Mouse (Mus musculus): ENCODE results near the gene Ifi204. TPM values are rescaled to one million over a fixed set of nuclear protein-coding genes. Genes with fewer than 3 reads are reported as not detected.

Gene Ifi204
- total RNA-seq, 1 experiment: 0.58 TPM

- TF ChIP-seq MAFK (IDR thresholded peaks at IDR 0.05; ENCODE audit: insufficient read depth, low read depth, low read length) (no peak), HCFC1 (IDR thresholded peaks at IDR 0.05; ENCODE audit: borderline replicate concordance, insufficient read depth, low read length) (no peak), ZC3H11A (IDR thresholded peaks at IDR 0.05; ENCODE audit: borderline replicate concordance, low read depth, low read length) (no peak), ZNF384 (IDR thresholded peaks at IDR 0.05; ENCODE audit: low read depth, low read length) (no peak), CHD2 (IDR thresholded peaks at IDR 0.05; ENCODE audit: low read depth, low read length) (no peak)
- in situ Hi-C loops (cut with MboI; ENCODE audit: low sequenced_read_pairs in 2 of 2, unreplicated experiment in 2 of 2): no loop called here
- Histone ChIP-seq H3K27ac (ENCODE audit: insufficient read depth, low read depth, low read length, poor library complexity, severe bottlenecking) (no peak overlapping the region), H3K4me3 (ENCODE audit: insufficient read depth in 1 of 2, low read depth in 1 of 2, low read length in 2 of 2, poor library complexity in 1 of 2, severe bottlenecking in 1 of 2) (no peak overlapping the region), H3K4me1 (ENCODE audit: control insufficient read depth in 2 of 2, insufficient read depth in 2 of 2, low read length in 2 of 2, poor library complexity in 1 of 2) (no peaks in the 10 kb centered on the region), H3K9me3 (ENCODE audit: control insufficient read depth, insufficient read depth, low read depth, low read length) (no peaks in the 10 kb centered on the region), H3K9ac (ENCODE audit: insufficient read depth, low read depth, low read length, poor library complexity, severe bottlenecking) (no peak overlapping the region), H3K36me3 (ENCODE audit: control insufficient read depth, insufficient read depth, low read length, poor library complexity, severe bottlenecking) (no peaks in the 10 kb centered on the region)
- no peak for DNase-seq (ENCODE audit: low read depth, low spot score)
These were observed 33.5 kb downstream of the Ifi204 start for GRCm38 (mm10) chr1:173733219-173733618.

Other genes starting within 250 kb of the Ifi204 start
- gene Ifi214, start 231.0 kb downstream of the Ifi204 start, total RNA-seq (2012; rRNA removed): not detected in 2 replicates
- gene Ifi213, start 167.7 kb downstream of the Ifi204 start, total RNA-seq (2012; rRNA removed): 0.13 TPM in 1 of 2 replicates, not detected in the other
- not detected in 2 replicates for gene Ifi209, start 136.0 kb downstream of the Ifi204 start, total RNA-seq (2012; rRNA removed)
- not detected in 2 replicates for gene Ifi208, start 93.3 kb downstream of the Ifi204 start, total RNA-seq (2012; rRNA removed)
- not detected in 2 replicates for gene Ifi207, start 25.2 kb downstream of the Ifi204 start, total RNA-seq (2012; rRNA removed)
- 0.80 TPM in 1 of 2 replicates, not detected in the other for gene Ifi211, start 146.1 kb upstream of the Ifi204 start, total RNA-seq (2012; rRNA removed)
- gene Mndal, start 175.5 kb upstream of the Ifi204 start, total RNA-seq (2012; rRNA removed): 0.40 TPM in 1 of 2 replicates, not detected in the other
- 0.27 TPM in 1 of 2 replicates, not detected in the other for gene Ifi203, start 175.7 kb upstream of the Ifi204 start, total RNA-seq (2012; rRNA removed)
- 0.11 and 2.2 TPM in 2 replicates for gene Ifi202b, start 215.8 kb upstream of the Ifi204 start, total RNA-seq (2012; rRNA removed)